8 mouse cellular contexts compared by ENCODE assay signal in genomic region chr8:84519767-84520626, GRCm38 (mm10).
A peak's percentile ranks its signal among the peaks of the same experiment; 100 is the strongest.
DNase-seq lines count a peak whose midpoint lies in the region; ATAC-seq and TF ChIP-seq lines count a peak whose summit lies in the region.
"Had no signal": no experiment of that assay in that cellular context is flagged by ENCODE, and none has a peak within 500 bp of the region (broad histone marks: within the 10 kb centered on the region; RNA-seq: fewer than 3 reads in every experiment).

No protein-coding gene starts in this region.

- H3K27me3 ChIP-seq in kidney, embryonic 14.5 days (ENCODE audit: control insufficient read depth, insufficient read depth, low read length): no peaks in the 10 kb centered on the region
- H3K27me3 ChIP-seq in heart, postnatal 0 days (ENCODE audit: control insufficient read depth, insufficient read depth, low read length): no peaks in the 10 kb centered on the region
- H3K27me3 ChIP-seq in midbrain, embryonic 10.5 days (ENCODE audit: low read depth, poor library complexity, severe bottlenecking): no peaks in the 10 kb centered on the region

- H3K4me2 ChIP-seq in kidney, embryonic 14.5 days (replicated peaks; ENCODE audit: low read depth, low read length): no peak overlapping the region
- H3K4me2 ChIP-seq in heart, postnatal 0 days (ENCODE audit: low read depth, low read length): peak overlapping the region; percentile 38

- H3K27ac ChIP-seq in kidney, embryonic 14.5 days (ENCODE audit: low read depth, low read length): no peak overlapping the region
- peak overlapping the region; percentile 43 for H3K27ac ChIP-seq in heart, postnatal 0 days (ENCODE audit: low read depth)
- no peak overlapping the region for H3K27ac ChIP-seq in midbrain, embryonic 10.5 days (replicated peaks)

- WGBS in kidney, embryonic 14.5 days: 67% methylated on average over 17 of the region's 17 CpGs
- WGBS in heart, postnatal 0 days: 19% methylated on average over 17 of the region's 17 CpGs
- 92% methylated on average over 17 of the region's 17 CpGs for WGBS in midbrain, embryonic 10.5 days

- DNase-seq in kidney, postnatal 10 days: peak; percentile 17
- DNase-seq in heart, postnatal 0 days (ENCODE audit: low spot score): peak; percentile 14
- DNase-seq in right cerebral cortex, adult 18-20 months: peak; percentile 82
- DNase-seq in midbrain, embryonic 10.5 days (ENCODE audit: low spot score): no peak
- no peak for DNase-seq in adrenal gland, adult 18-20 months (ENCODE audit: low spot score in 2 of 2)
- DNase-seq: adrenal gland, postnatal 25 days had no signal

- no peak overlapping the region for H3K4me3 ChIP-seq in kidney, embryonic 14.5 days (ENCODE audit: low read length)
- no peak overlapping the region for H3K4me3 ChIP-seq in heart, postnatal 0 days (ENCODE audit: low read depth, low read length)
- H3K4me3 ChIP-seq in midbrain, embryonic 10.5 days: no peak overlapping the region

- no peak for TF ChIP-seq CTCF in heart, postnatal 0 days (IDR thresholded peaks at IDR 0.05; ENCODE audit: low read depth)

- no peaks in the 10 kb centered on the region for H3K4me1 ChIP-seq in kidney, embryonic 14.5 days (ENCODE audit: control insufficient read depth, insufficient read depth, low read length)
- peaks cover 19% of the 10 kb centered on the region for H3K4me1 ChIP-seq in heart, postnatal 0 days (ENCODE audit: control insufficient read depth, insufficient read depth)
- no peaks in the 10 kb centered on the region for H3K4me1 ChIP-seq in midbrain, embryonic 10.5 days

- no peak overlapping the region for H3K9ac ChIP-seq in kidney, embryonic 14.5 days (ENCODE audit: low read depth, low read length)
- peak overlapping the region; percentile 28; the same call in 1 of the 2 replicates for H3K9ac ChIP-seq in heart, postnatal 0 days (replicated peaks; ENCODE audit: low read depth, low read length)

- TF ChIP-seq EP300 in heart, postnatal 0 days (IDR thresholded peaks at IDR 0.05; ENCODE audit: low read depth): no peak

- no peak for ATAC-seq in kidney, embryonic 14.5 days (ENCODE audit: low FRiP score, low TSS enrichment)
- ATAC-seq in frontal cortex, adult (ENCODE audit: low TSS enrichment): peak; percentile 69
- ATAC-seq in heart, postnatal 0 days (ENCODE audit: insufficient read depth, low read depth): peak; percentile 33; the same call in 1 of the 2 replicates

- H3K9me3 ChIP-seq in kidney, embryonic 14.5 days (ENCODE audit: control insufficient read depth, low read length): no peaks in the 10 kb centered on the region
- H3K9me3 ChIP-seq in heart, postnatal 0 days (replicated peaks; ENCODE audit: control insufficient read depth, low read length): no peaks in the 10 kb centered on the region
- H3K9me3 ChIP-seq in midbrain, embryonic 10.5 days (replicated peaks): no peaks in the 10 kb centered on the region

- H3K36me3 ChIP-seq in kidney, embryonic 14.5 days (ENCODE audit: control insufficient read depth, insufficient read depth, low read length): no peaks in the 10 kb centered on the region
- no peaks in the 10 kb centered on the region for H3K36me3 ChIP-seq in heart, postnatal 0 days (replicated peaks; ENCODE audit: control insufficient read depth, insufficient read depth, low read length)
- H3K36me3 ChIP-seq in midbrain, embryonic 10.5 days: peaks cover 24% of the 10 kb centered on the region

Comparison
In these comparisons a context has a peak if more than half of its experiments do, and no peak if none do; other contexts are left out.
1. DNase-seq: peak in kidney, postnatal 10 days (single experiment), heart, postnatal 0 days (single experiment) and right cerebral cortex, adult 18-20 months (single experiment); none in midbrain, embryonic 10.5 days (single experiment) and adrenal gland, adult 18-20 months (0 of 2).